Mouse (Mus musculus) retina, embryonic 14.5 days (tissue): ENCODE measurements at regions not wholly inside any gene's neighbourhood (a gene's known extent, or its start where the extent isn't known, plus 50 kb on each side); places are given as distances from the start of the nearest gene placed in this dataset.

Source experiments
- DNase-seq: peaks from one replicate; pipeline ENCODE4 v3.0.0-alpha.2; 2015; ENCODE audit warnings: low spot score

DNA sequence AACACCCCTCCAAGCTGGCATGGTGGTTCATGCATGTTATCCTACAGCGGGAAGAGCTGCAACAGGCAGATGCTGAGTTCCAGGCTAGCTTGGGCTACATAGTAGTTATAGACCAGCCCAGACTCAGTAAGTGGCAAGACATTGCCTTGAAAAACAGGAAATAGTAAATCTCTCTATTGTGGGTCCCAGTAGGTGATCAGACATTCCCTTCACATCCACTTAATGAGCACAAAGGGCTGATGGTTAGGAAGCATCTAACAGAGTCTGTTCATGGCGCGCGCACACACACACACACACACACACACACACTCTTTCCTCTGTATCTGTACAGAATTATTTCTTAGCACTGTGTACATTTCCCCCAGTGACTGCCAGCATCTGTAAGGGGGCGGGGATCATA lies 64.0 kb upstream of the Map1b start:
- DNase-seq, result peak; percentile 69

DNA sequence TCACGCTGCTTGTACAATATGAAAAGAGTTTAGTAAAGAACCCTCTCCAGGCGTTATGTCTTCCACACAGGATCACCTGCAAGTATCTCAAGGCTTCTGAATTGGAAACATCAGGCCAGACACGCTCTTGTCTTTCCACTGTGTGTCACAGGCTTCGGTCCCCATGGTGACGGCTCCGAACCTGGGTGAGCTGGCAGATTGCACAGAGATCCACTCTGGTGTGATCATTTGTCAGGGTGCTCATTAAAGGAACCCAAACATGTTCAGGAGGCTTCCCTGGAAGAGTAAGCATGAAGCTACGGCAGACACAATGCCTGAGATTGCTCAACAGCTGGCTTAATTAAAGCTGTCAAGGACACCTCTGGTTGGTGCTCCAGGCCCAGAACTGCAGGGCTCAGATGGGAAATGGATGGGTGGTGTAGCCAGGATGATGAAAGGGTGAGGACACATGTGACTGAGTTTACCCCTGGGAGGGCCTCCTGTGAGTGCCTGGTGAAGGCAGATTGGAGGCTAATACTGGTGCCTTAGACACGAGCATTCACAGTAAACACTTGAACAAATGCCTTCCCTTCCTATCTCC lies 63.3 kb upstream of the Map1b start:
- peak; percentile 47 for DNase-seq

DNA sequence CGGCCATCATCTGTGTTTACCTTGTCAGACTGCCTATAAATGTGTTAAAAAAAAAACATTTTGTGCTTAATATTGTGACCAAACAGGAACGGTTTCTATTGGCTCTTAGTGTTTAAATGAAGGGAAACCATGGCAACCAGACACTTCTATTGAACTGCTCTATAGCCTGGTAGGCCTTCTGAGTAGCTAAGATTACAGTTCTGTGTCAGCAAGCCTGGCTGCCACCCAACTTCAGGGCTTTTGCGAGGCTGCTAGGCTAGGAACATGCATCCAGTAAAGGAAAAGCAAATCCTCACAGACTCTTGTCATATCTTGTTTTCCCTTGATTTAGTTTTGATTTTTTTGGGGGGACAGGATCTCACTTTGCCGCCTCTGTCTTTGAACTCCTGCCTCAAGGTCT lies 61.3 kb upstream of the Map1b start:
- DNase-seq, result no peak

DNA sequence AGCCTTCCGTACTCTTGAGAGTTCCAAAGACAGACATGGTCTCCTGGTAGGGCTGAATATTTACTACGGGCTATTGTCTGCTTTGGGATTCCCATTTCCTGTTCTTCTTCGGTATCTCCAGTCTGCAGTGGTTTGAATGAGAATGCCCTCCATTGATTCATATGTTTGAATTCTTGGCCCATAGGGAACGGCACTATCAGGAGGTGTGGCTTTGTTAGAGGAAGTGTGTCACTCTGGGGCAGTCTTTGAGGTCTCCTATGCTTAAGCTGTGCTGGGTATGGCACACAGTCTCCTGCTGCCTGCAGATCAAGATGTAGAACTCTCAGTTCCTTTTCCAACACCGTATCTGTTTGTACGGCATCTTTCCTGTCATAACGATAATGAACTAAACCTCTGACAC lies 56.7 kb upstream of the Map1b start:
- no peak for DNase-seq

DNA sequence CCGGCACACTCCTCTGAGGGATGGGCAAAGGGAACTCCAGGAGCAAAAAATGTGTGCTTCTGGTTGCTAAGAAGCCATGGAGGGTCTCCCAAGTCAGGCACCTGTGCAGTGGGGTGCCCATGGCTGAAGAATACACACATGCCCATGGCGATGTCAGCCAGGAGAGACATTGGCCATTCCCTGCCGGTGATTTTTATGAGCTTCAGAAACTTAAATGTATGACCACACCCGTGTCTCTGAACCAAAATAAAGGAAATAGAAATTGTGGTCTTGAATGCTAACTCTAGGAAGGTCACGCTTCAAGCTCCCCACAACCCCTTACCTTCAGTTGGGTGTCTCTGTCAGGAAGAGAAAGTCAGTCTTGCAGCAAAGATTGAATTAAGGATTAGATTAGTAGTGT lies 56.0 kb upstream of the Map1b start:
- no peak for DNase-seq
